Mouse (Mus musculus) forebrain, embryonic 10.5 days (tissue): ENCODE measurements around the gene Plekha5. TPM values are rescaled to one million over a fixed set of nuclear protein-coding genes. Genes with fewer than 3 reads are reported as not detected.
"Not testable (repeated sequence)": the region's sequence is repeated elsewhere in the genome, so short reads cannot be mapped to it uniquely, and the experiment has no call there.

ENCODE experiments used
- DNase-seq: peaks from one replicate; pipeline ENCODE4 v3.0.0-alpha.2; 2017; ENCODE audit warnings: low spot score; ENCODE audit errors: extremely low spot score
- H3K27ac ChIP-seq: fragments of 300-500 bp; sonication (generic); 2 replicates; pipeline ENCODE4 v1.5.1; 2016; ENCODE audit warnings: mild to moderate bottlenecking
- H3K27me3 ChIP-seq: fragments of 300-500 bp; sonication (generic); 2 replicates; pipeline ENCODE4 v1.6.1; 2016; ENCODE audit warnings: mild to moderate bottlenecking; ENCODE audit not compliant: poor library complexity, severe bottlenecking
- H3K36me3 ChIP-seq: fragments of 300-500 bp; sonication (generic); replicated peaks from 2 replicates; pipeline ENCODE4 v1.6.1; 2016; ENCODE audit warnings: mild to moderate bottlenecking, moderate library complexity
- H3K4me1 ChIP-seq: fragments of 300-500 bp; sonication (generic); 2 replicates; pipeline ENCODE4 v1.6.1; 2016
- H3K4me3 ChIP-seq: fragments of 300-500 bp; sonication (generic); 2 replicates; pipeline ENCODE4 v1.5.1; 2016; ENCODE audit warnings: mild to moderate bottlenecking, moderate library complexity
- H3K9me3 ChIP-seq: fragments of 300-500 bp; sonication (generic); 2 replicates; pipeline ENCODE4 v1.6.1; 2016; ENCODE audit warnings: mild to moderate bottlenecking, moderate library complexity
- WGBS: fragments of 180-500 bp; shearing (Covaris S2); methylation state at CpG from one replicate; pipeline ENCODE4 v1.1.7; 2016; 5-methylcytosine and 5-hydroxymethylcytosine counted together
- polyA plus RNA-seq: library from polyadenylated mRNA; unstranded; fragments of >200 nt; fragmentation: Nextera tagmentation; extraction: Ambion mirVana; gene quantifications from 2 replicates; pipeline ENCODE4 v1.2.1, GENCODE M21; 2016

The Plekha5 gene
- polyA plus RNA-seq, 1 experiment from 2014 or later, result 46.0 TPM

GRCm38 (mm10) chr6:140520961-140521360, 97.1 kb downstream of the Plekha5 start:
- H3K4me1 ChIP-seq, result peaks cover 40% of the 10 kb centered on the region
- WGBS, result 51% methylated on average over 6 of the region's 6 CpGs

DNA sequence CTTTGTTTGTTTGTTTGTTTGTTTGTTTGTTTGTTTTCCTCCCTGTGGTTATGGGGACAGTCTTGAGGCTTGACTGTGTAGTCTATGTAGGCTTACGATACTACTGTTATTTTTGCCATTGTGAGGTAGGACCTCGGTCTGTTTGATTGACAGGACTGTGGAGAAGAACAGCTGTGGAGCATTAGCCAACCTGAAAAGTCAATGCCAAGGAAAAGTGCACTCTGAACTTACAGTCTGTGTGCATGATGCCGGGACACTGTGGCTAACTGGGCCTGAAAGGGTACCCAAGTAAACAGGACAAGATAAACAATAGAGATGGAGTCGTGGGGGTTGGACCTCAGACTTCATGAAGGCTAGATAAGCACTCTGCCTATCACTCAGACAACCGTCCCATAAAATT, 98.0 kb downstream of the Plekha5 start:
- peaks cover 17% of the 10 kb centered on the region for H3K36me3 ChIP-seq
- no peak overlapping the region for H3K4me3 ChIP-seq
- no peak for DNase-seq
- H3K4me1 ChIP-seq, result peaks cover 33% of the 10 kb centered on the region
- 71% methylated on average over 5 of the region's 5 CpGs for WGBS
- H3K9me3 ChIP-seq, result no peaks in the 10 kb centered on the region
- no peaks in the 10 kb centered on the region for H3K27me3 ChIP-seq
- H3K27ac ChIP-seq, result no peak overlapping the region

More at GRCm38 (mm10) chr6:140520961-140521360, 97.1 kb downstream of the Plekha5 start:
- Histone ChIP-seq H3K9me3 (no peaks in the 10 kb centered on the region), H3K27ac (no peak overlapping the region), H3K4me3 (no peak overlapping the region), H3K36me3 (peaks cover 11% of the 10 kb centered on the region; the same call in 1 of the 2 replicates), H3K27me3 (no peaks in the 10 kb centered on the region)
- no peak for DNase-seq

- Histone ChIP-seq H3K4me3 (no peak overlapping the region), H3K27ac (no peak overlapping the region), H3K36me3 (peaks cover 34% of the 10 kb centered on the region), H3K9me3 (no peaks in the 10 kb centered on the region), H3K27me3 (no peaks in the 10 kb centered on the region), H3K4me1 (peaks cover 33% of the 10 kb centered on the region)
- no peak for DNase-seq
- 88% methylated on average over 4 of the region's 4 CpGs for WGBS
These were observed 99.7 kb downstream of the Plekha5 start for GRCm38 (mm10) chr6:140523600-140523999.

DNA sequence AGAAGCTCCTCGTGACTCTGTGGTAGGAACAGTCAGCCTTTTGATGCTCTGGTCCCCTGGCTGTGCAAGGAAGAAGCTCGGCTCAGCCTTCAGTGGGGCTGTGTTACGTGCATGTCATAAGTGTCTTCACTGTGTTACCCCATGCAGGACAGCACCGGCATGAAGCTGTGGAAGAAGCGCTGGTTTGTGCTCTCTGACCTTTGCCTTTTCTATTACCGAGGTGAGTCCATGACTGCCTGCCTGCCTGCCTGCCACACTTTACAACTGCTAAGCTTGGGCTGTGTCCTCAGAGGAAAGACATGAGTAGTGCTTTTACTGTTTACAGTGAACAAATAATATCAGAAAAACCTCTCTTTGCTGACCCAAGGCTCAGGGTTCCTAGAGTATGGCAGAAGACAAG, 104.6 kb downstream of the Plekha5 start:
- DNase-seq, result no peak
- no peaks in the 10 kb centered on the region for H3K4me1 ChIP-seq
- no peak overlapping the region for H3K4me3 ChIP-seq
- no peak overlapping the region for H3K27ac ChIP-seq
- H3K27me3 ChIP-seq, result no peaks in the 10 kb centered on the region
- 93% methylated on average over 6 of the region's 6 CpGs for WGBS
- peaks cover 73% of the 10 kb centered on the region for H3K36me3 ChIP-seq
- no peaks in the 10 kb centered on the region for H3K9me3 ChIP-seq

- 100% methylated on average over 1 of the region's 1 CpGs for WGBS
- peaks cover 88% of the 10 kb centered on the region for H3K36me3 ChIP-seq
These were observed 109.0 kb downstream of the Plekha5 start for GRCm38 (mm10) chr6:140532858-140533257.

GRCm38 (mm10) chr6:140533606-140534005, 109.8 kb downstream of the Plekha5 start:
- H3K27ac ChIP-seq, result no peak overlapping the region
- no peaks in the 10 kb centered on the region for H3K9me3 ChIP-seq
- H3K27me3 ChIP-seq, result no peaks in the 10 kb centered on the region
- H3K4me3 ChIP-seq, result no peak overlapping the region
- 93% methylated on average over 5 of the region's 5 CpGs for WGBS
- peaks cover 88% of the 10 kb centered on the region for H3K36me3 ChIP-seq
- no peak for DNase-seq
- no peaks in the 10 kb centered on the region for H3K4me1 ChIP-seq

More at GRCm38 (mm10) chr6:140532858-140533257, 109.0 kb downstream of the Plekha5 start:
- DNase-seq, H3K4me3 ChIP-seq, H3K27me3 ChIP-seq, H3K27ac ChIP-seq, H3K4me1 ChIP-seq, H3K9me3 ChIP-seq: not testable (repeated sequence)

GRCm38 (mm10) chr6:140535504-140535903, 111.7 kb downstream of the Plekha5 start:
- no peaks in the 10 kb centered on the region for H3K4me1 ChIP-seq
- no peak overlapping the region for H3K27ac ChIP-seq
- no peaks in the 10 kb centered on the region for H3K9me3 ChIP-seq
- H3K27me3 ChIP-seq, result no peaks in the 10 kb centered on the region
- no peak for DNase-seq
- no peak overlapping the region for H3K4me3 ChIP-seq
- WGBS, result 89% methylated on average over 8 of the region's 8 CpGs
- peaks cover 90% of the 10 kb centered on the region for H3K36me3 ChIP-seq

DNA sequence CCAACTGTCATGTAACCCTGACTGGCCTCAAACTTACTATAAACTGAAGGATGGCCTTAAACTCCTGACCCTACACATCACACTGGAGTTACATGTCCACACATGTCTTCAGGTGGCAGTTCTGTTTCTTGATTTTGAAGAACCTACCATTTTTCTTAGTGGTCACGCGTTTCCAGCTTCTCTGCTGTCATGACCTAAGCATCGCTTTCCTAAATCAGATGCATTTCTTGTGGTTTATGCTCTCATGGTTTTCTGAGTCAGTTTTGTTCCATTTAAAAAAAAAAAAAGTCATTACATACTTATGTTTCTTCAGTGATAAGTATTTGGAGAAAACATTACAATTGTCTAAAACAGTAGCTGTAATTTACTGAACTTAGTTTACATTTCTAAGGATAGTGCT, 118.1 kb downstream of the Plekha5 start:
- no peaks in the 10 kb centered on the region for H3K9me3 ChIP-seq
- no peak overlapping the region for H3K27ac ChIP-seq
- H3K4me3 ChIP-seq, result no peak overlapping the region
- WGBS, result 95% methylated on average over 3 of the region's 3 CpGs
- peaks cover 85% of the 10 kb centered on the region for H3K36me3 ChIP-seq
- H3K4me1 ChIP-seq, result peaks cover 6% of the 10 kb centered on the region
- DNase-seq, result no peak
- H3K27me3 ChIP-seq, result no peaks in the 10 kb centered on the region

GRCm38 (mm10) chr6:140543005-140543794, 119.3 kb downstream of the Plekha5 start:
- Histone ChIP-seq H3K9me3 (no peaks in the 10 kb centered on the region), H3K4me3 (no peak overlapping the region), H3K27me3 (no peaks in the 10 kb centered on the region), H3K27ac (no peak overlapping the region), H3K36me3 (peaks cover 86% of the 10 kb centered on the region), H3K4me1 (peaks cover 19% of the 10 kb centered on the region)
- 91% methylated on average over 11 of the region's 11 CpGs for WGBS
- DNase-seq, result no peak

DNA sequence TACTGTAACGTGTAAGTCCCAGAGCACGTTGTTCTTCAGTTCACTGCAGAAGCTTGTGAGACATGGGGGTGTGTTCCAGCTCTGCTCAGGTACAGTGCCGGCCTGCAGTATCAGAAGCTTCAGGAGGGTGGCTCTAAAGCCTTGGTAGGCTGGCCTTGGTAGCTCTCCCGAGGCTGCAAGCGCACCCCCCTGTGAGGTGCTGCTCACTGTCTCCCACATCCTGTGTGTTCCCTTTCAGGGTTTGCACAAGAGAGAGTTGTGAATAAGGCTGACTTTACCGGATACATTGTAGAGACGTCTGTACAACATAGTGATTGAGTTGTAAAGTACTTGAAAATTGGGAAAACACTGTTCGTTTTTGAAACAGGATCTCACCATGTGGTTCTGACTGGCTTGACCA, 122.2 kb downstream of the Plekha5 start:
- DNase-seq, result no peak
- Histone ChIP-seq H3K27me3 (no peaks in the 10 kb centered on the region), H3K4me1 (peaks cover 20% of the 10 kb centered on the region), H3K4me3 (no peak overlapping the region), H3K36me3 (peaks cover 86% of the 10 kb centered on the region), H3K9me3 (no peaks in the 10 kb centered on the region), H3K27ac (no peak overlapping the region)
- 88% methylated on average over 8 of the region's 8 CpGs for WGBS

- no peak overlapping the region for H3K4me3 ChIP-seq
These were observed 122.9 kb downstream of the Plekha5 start for GRCm38 (mm10) chr6:140546648-140547201.

DNA sequence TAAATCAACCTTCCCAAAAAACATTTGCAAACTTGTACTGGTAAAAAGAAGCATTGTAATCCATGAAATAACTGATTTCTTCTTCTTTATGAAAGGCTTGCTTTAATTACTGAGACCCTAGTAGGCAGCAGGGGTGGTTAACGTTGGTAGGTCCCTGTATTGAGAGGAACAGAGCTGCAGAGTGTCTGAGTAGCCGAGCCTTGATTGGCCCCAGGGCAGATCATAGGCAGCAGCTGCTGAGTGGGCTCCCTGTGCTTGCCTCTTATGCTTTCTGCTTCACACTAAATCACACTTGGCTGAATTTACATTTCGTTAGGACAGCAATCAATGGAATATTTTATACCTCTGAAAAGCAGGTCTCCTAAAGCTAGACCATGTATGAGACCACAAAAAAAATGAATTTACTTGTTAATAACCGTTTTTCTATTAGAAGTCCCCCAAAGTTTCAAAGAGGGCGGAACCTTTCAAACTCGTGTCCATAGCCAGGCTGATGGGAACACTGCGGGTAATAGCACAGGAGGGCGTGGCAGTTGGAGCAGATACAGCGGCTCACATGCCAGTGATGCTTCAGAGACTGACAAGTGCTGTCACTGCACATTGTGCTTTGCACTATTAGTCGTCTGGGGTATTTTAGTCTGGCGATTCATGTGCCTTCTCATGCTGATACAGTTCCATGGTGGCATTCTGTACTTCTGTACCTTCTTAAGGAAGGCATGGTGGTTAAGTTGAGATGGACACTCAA, 123.5 kb downstream of the Plekha5 start:
- 82% methylated on average over 11 of the region's 11 CpGs for WGBS
- no peak for DNase-seq
- Histone ChIP-seq H3K27me3 (no peaks in the 10 kb centered on the region), H3K4me3 (no peak overlapping the region), H3K27ac (no peak overlapping the region), H3K36me3 (peaks cover 97% of the 10 kb centered on the region), H3K4me1 (peaks cover 20% of the 10 kb centered on the region), H3K9me3 (no peaks in the 10 kb centered on the region)

More at GRCm38 (mm10) chr6:140546648-140547201, 122.9 kb downstream of the Plekha5 start:
- Histone ChIP-seq H3K27ac (no peak overlapping the region), H3K27me3 (no peaks in the 10 kb centered on the region), H3K36me3 (peaks cover 92% of the 10 kb centered on the region), H3K4me1 (peaks cover 20% of the 10 kb centered on the region), H3K9me3 (no peaks in the 10 kb centered on the region)
- DNase-seq, result no peak
- 78% methylated on average over 12 of the region's 12 CpGs for WGBS
